Mouse (Mus musculus): ENCODE data around the gene Pax7.

Gene Pax7

DNA sequence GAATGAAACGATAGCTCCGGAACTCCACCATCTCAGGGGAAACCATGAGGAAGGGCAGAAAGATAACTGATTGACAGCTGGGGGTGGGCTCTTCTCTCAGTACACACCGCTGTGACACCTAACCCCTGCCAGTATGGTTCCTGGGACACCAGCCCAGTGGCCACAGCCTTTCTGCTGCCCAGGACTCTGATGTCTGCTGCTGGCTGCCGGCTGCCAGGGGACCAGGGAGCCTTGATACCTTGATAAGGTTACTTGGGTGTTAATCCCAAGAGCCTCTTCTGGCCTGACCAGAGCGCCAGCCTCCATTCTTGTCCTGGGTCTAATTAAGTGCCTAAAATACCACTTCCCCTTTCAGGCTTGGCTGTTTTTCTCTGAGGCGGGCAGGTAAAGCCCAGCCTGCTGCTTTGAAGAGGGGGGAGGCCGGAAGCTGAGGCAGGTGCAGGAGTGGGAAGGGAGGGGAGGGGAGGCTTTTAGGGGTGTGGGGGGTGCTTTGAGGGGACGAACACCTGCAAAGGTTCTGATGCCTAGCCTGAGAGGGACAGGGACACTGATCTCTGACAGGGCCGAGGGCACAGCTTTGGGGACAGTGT, 19.9 kb downstream of the Pax7 start:
- DNase-seq (ENCODE audit: low read depth, low spot score), result no peak

- DNase-seq (ENCODE audit: low read depth, low spot score), result no peak
Measured at GRCm38 (mm10) chr4:139811901-139812300, 21.4 kb downstream of the Pax7 start.

DNA sequence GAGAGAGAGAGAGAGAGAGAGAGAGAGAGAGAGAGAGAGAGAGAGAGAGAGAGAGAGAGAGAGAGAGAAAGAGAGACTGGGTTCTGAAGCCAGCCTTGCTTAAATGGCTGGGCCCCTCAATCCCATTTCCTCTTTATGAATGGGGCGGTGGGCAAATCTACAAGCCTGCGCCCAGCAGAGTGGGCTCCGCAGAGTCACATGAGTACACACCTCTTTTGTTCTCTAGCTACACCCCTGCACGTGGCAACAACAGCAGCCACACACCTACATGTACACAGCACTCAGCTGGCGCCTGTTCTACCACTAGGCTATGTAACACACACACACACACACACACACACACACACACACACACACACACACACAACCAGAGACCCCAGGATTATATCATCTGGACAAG, 21.9 kb downstream of the Pax7 start:
- no peak for DNase-seq (ENCODE audit: low read depth, low spot score)

- DNase-seq (ENCODE audit: low read depth, low spot score), result no peak
Measured at GRCm38 (mm10) chr4:139810762-139811438, 22.4 kb downstream of the Pax7 start.

- no peak for DNase-seq (ENCODE audit: low read depth, low spot score)
Measured at GRCm38 (mm10) chr4:139809381-139809820, 23.9 kb downstream of the Pax7 start.

GRCm38 (mm10) chr4:139807820-139808219, 25.5 kb downstream of the Pax7 start:
- DNase-seq (ENCODE audit: low read depth, low spot score), result no peak

DNA sequence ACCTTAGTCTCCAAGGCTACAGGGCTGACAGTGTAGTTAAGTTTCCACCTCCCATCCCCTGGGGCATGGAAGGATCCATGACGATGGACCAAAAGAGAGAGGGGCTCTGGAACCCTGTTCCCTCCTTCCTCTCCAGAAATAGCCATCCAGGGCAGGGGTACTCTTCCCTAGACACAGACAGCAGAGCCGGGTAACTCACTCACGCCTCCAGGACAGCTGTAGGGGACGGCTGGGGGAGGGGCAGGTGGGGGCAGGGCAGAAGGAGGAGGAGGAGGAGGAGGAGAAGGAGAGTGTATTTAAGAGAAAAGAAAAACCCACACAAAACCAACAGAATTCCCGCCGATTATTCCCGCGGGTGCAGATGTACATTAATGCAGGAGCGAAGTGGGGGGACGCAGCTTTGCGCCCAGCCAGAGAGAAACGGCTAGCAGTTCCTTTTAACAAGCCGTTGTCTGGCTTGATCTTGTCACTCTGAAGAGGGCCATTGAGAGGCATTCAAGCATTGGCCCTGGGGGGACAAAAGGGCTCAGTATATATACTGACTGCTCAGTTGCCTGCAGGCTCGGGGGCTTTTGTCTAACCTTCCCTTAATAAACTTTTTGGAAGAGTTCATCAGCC, 26.0 kb downstream of the Pax7 start:
- no peak for DNase-seq (ENCODE audit: low read depth, low spot score)

- DNase-seq (ENCODE audit: low read depth, low spot score), result no peak
Measured at GRCm38 (mm10) chr4:139804896-139805295, 28.4 kb downstream of the Pax7 start.

GRCm38 (mm10) chr4:139803981-139804380, 29.3 kb downstream of the Pax7 start:
- DNase-seq (ENCODE audit: low read depth, low spot score), result no peak

DNA sequence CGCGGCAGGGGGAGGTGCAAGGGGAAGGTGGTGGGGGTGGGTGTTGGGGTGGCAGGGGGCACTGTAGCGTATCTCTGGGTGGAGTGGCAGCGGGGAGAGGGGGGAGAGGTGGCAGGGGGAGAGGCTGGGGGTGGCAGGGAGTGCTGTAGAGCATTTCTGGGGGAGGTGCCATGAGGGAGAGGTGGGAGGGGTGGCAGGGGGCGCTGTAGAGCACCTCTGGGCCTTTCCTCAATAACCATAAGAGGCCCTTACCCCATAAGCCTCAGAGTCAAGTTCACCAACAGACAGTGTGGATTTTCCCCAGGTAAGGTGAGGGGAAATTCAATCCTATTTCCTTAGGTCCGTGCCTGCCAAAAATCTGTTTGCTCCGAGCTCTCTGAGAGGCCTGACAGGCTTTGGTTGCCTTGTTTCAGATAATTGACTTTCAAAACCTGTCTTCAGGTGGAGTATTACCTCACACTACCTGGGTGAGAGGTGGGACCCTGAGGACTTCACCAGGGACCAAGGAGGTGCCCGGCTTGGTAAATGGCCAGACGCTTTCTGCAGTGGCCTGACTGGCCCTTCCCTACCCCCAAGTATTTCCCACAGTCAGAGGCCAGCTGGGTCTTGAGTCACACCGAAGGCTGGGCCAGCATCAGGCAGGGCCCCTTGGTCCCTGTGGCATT, 33.8 kb downstream of the Pax7 start:
- DNase-seq (ENCODE audit: low read depth, low spot score), result no peak

DNA sequence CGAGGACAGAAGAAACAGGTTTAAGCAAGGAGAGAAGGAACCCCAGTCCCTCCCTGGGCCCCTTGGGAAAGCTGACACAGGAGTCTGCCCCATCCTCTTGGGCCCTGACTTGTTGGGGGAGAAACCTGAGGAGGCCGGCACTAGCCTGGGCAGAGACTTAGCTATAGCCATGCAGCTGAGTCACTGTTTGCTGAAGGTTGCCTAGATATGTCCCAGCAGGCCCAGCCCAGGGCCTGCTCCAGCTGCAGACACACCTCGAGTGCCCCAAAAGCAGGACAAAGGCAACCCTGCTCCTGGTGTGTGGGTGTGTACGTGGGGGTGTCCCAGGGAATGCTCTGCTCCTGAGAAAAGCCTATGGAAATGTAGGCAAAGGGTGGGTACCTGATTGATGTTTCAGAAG, 36.0 kb downstream of the Pax7 start:
- no peak for DNase-seq (ENCODE audit: low read depth, low spot score)

DNA sequence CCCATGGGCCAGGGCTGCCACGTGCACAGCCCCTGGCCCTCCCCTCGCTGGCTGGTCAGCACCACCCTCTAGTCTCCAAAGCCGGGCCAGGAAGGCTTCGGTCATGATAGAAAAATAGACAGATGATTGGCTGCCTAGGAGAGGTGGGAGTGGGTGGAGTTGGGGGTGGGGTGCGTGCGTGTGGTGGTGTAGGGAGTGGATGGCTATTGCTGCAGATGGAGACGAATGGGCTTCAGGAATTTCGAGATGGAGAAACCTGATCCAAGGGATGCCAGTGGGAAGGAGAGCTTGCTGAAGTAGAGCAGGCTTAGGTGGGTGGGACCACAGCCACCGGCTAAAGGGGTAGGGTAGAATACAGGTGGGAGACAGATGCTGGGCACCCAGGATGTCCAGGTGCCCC, 37.2 kb downstream of the Pax7 start:
- no peak for DNase-seq (ENCODE audit: low read depth, low spot score)

DNA sequence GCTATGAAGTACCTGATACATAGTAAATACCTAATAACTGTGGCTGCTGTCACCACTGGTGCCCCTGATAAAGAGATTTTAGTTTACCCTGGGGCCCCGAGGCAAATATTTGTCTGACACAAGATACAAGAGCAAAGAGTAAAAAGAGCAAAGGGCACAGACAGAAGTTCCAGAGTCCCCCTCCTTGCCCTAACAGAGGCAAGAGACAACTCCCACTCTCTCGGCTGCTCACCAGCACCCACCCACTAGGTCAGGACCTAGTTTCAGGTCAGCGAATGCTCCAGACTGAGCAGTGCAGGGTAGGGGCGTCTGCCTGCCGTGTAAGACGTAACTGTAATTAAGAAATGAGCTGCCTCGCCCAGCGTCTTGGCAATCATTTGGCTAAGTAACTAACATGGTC, 42.2 kb downstream of the Pax7 start:
- DNase-seq (ENCODE audit: low read depth, low spot score), result no peak

DNA sequence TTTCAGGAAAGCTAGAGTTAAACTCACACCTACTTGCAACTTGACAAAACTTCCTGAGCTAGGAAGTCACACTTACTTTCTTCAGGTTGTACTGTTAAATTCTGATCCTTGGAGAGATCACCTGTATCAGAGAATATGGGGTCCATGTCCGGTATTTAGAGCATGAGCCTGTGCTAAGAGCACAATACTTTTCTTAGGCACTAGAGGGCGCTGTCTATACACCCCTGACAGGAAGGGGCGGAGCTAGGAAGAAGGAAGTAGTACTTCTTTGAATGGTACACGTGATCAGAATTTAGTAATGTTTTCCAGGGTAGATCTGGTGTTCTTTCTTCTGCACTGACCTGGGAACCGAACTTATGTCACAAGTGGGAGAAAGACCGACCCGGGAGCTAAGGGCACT, 43.6 kb downstream of the Pax7 start:
- DNase-seq (ENCODE audit: low read depth, low spot score), result no peak

DNA sequence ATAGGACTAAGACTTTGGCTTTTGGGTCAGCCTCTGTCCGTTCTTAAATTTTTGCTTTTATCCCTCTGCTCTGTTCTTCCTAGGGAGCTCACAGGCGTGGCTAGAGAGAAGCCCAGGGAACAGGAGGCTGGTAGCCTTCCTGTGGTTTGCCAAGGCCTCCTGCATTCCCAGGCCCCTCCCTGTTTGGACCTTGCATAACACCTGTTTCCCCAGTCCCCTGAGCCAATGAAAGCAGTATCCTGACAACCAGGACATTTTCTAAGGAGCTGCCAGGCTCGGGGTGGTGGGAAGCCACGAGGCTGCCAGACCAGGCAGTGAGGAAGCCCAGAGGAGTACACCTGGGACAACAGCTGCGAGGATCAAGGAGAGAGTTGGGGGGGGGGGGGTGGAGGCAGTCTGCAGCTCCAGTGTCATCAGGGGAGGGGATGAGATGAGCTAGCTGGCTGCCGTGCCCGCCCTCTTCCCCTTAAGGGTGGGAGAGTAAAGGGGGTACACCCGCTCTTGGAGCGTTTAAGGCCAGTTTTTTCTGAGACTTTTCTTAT, 50.3 kb downstream of the Pax7 start:
- DNase-seq (ENCODE audit: low read depth, low spot score), result no peak

- DNase-seq (ENCODE audit: low read depth, low spot score), result no peak
Measured at GRCm38 (mm10) chr4:139771125-139771631, 62.1 kb downstream of the Pax7 start.

GRCm38 (mm10) chr4:139767823-139768222, 65.5 kb downstream of the Pax7 start:
- DNase-seq (ENCODE audit: low read depth, low spot score), result no peak

DNA sequence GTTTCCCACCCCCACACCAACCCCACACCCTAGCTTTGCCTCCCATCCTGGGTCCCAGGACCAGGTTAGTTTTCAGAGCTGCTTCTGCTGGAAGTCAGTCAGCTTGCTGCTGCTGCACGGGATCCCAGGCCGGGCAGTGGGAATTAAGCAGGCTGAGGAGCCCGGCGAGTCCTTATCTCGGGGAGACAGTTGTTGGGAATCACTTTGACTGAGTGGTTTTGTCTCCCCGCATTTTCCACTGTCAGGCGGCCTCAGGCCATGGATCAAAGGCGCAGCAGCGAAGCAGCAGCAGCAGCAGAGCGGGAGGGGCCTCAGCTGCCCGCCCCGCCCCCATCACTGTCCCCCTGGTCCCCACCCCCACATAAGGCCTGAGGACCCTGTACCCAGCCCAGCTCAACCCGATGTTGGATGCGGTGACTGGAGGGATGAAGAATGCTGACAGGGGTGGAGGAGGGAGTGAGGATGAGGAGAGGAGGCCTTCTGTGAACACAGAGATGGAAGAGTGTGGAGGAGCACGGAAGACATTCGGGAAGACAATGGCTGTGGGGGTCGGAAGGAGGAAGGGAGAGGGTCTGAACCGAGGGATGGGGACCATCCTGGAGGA, 66.1 kb downstream of the Pax7 start:
- no peak for DNase-seq (ENCODE audit: low read depth, low spot score)

DNA sequence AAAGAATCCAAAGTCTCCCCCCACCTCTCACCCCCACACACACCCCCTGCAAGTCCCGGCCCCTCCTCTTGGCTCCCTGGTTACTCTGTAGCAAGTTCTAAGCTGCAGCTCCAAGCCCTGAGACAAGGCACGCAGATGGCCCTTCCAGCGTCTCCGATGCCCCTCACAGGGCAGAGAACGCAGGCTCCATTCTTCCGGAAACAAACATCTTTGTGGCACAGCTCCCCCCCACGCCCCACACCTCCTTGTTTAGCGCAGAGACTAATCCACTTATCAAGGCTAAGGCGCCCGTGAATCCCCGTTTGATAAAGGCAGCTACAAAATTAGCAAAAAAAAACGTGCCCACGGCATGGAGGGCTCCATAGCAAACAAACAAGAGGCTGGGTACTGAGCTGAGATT, 71.4 kb downstream of the Pax7 start:
- DNase-seq (ENCODE audit: low read depth, low spot score), result no peak

DNA sequence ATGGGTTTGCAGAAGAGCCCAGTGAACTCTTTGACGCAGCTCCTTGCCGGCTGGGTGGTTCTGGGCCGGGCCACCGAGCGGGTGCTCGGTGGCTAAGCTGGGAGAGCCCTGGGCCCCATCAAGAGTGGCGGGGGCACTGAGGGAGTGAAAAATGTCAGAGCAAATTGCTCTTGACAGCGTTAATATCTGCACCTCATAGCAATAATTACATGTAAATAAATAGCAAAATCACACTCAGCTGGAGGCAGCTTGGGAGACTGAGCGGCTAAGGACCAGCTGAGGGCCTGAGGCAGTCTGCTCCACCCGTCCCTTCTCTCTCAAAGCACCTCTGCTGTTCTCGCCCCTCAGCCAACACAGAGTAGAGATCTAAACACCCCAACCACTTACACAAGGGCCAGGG, 72.6 kb downstream of the Pax7 start:
- DNase-seq (ENCODE audit: low read depth, low spot score), result no peak

DNA sequence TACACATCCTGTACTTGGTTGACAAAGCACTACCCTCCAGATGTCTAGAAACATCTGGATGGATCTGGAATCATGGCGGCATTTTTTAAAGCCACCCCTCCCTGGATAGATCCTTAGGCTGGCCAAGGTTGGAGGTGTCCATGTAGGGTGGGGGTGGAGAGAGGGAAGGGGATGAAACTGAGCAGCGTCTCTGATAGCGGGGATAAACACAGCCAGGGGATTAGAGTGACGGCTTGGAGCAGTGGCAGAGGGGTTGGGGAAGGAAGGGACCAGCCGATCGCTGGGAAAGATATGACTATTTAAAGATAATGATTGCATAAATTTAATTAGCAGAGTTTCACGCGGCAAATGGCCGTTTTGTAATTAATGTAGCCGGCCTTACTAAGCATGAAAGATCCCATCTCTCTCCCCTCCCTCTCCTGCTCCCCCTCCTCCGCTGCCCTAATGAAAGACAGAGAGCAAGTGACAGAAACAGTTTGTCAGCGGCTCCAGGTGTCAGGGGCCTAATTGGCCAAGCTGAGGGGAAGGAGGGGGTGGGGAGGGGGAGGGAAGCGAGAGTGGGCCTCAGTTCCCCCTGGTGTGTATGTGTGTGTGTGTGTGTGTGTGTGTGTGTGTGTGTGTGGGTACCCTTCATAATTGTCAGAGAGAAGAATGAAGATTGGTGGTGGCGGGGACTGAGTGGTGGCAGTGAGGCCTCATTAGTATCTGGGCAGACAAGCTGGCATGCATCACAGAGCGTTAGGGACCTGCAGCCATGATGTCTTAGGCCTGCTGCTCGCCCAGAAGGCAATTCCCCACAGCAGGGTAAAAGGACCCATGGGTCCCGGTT, 74.6 kb downstream of the Pax7 start:
- DNase-seq (ENCODE audit: low read depth, low spot score), result no peak
